Mouse (Mus musculus): ENCODE data around the gene Cnr2. TPM values are rescaled to one million over a fixed set of nuclear protein-coding genes. Genes with fewer than 3 reads are reported as not detected.
A peak's percentile ranks its signal among the peaks of the same experiment; 100 is the strongest.

Gene Cnr2
- polyA plus RNA-seq, 1 experiment, result 0.16 TPM

DNA sequence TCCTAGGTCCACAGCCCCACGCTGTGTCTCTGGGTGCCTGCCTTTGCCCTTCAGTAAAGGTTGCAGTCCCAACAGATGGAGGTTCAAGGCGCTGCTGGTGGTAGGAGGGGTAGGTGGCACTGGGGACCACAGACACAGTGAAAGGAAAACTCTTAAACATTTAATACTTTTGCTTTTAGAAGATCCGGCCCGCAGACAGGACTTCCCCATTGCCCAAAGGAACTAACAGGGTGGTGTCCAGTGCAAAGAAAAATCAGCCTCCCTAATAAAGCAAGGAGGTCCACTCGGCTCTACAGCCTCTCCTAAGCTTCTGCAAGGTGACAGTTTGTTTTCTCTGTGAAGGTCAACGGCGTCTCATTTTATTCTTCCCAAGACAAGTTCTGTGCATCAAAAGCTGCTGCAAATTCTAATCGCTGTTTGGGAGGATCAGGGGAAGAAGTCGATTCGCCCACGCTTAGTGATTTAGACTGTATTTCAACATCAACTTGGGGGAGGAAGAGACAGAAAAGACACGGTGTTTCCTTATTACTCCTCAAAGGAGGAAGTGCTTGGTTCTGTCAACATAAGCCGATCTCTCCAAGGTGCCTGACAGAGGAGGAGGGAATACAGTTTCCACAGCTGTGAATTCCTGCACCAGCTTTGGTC is 23.6 kb downstream of the Cnr2 start:
- Histone ChIP-seq H3K4me1 (ENCODE audit: control insufficient read depth, insufficient read depth, low read length) (no peaks in the 10 kb centered on the region), H3K27ac (ENCODE audit: insufficient read depth, low read length) (no peak overlapping the region), H3K9ac (ENCODE audit: low read depth, poor library complexity, severe bottlenecking) (no peak overlapping the region), H3K27me3 (ENCODE audit: control insufficient read depth, insufficient read depth, low read length, poor library complexity, severe bottlenecking) (no peaks in the 10 kb centered on the region), H3K4me3 (ENCODE audit: low read depth, low read length) (no peak overlapping the region), H3K9me3 (replicated peaks; ENCODE audit: control insufficient read depth, insufficient read depth, low read length, poor library complexity, severe bottlenecking) (no peaks in the 10 kb centered on the region), H3K36me3 (ENCODE audit: control insufficient read depth, insufficient read depth, low read length, poor library complexity, severe bottlenecking) (no peaks in the 10 kb centered on the region)
- no peak for TF ChIP-seq EP300 (IDR thresholded peaks at IDR 0.05; ENCODE audit: insufficient read depth, low read depth, low read length)

DNA sequence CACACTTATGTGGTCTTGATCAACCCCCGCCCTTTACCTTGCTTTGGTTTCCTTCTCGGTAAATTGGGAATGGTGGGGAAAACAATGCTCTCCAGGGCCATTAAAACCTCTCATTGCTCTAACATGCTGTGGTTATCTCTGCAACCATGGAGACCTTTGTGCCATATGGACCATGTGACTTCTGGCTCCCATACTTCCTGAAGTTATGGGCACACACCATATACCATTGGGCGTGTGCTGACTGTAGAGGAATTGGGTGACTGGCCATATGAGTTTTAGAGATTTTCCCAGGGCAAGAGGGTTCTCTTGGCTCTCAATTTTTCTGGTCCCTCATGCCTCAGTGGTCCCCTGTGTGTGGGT is 24.1 kb downstream of the Cnr2 start:
- Histone ChIP-seq H3K9me3 (replicated peaks; ENCODE audit: control insufficient read depth, insufficient read depth, low read length, poor library complexity, severe bottlenecking) (no peaks in the 10 kb centered on the region), H3K4me3 (ENCODE audit: low read depth, low read length) (no peak overlapping the region), H3K36me3 (ENCODE audit: control insufficient read depth, insufficient read depth, low read length, poor library complexity, severe bottlenecking) (no peaks in the 10 kb centered on the region), H3K9ac (ENCODE audit: low read depth, poor library complexity, severe bottlenecking) (no peak overlapping the region), H3K27ac (ENCODE audit: insufficient read depth, low read length) (no peak overlapping the region), H3K27me3 (ENCODE audit: control insufficient read depth, insufficient read depth, low read length, poor library complexity, severe bottlenecking) (no peaks in the 10 kb centered on the region), H3K4me1 (ENCODE audit: control insufficient read depth, insufficient read depth, low read length) (no peaks in the 10 kb centered on the region)
- no peak for TF ChIP-seq CTCF (IDR thresholded peaks at IDR 0.05; ENCODE audit: low read depth, low read length)
- TF ChIP-seq POLR2A (IDR thresholded peaks at IDR 0.05; ENCODE audit: insufficient read depth, low read length), result no peak
- no peak for TF ChIP-seq EP300 (IDR thresholded peaks at IDR 0.05; ENCODE audit: insufficient read depth, low read depth, low read length)

DNA sequence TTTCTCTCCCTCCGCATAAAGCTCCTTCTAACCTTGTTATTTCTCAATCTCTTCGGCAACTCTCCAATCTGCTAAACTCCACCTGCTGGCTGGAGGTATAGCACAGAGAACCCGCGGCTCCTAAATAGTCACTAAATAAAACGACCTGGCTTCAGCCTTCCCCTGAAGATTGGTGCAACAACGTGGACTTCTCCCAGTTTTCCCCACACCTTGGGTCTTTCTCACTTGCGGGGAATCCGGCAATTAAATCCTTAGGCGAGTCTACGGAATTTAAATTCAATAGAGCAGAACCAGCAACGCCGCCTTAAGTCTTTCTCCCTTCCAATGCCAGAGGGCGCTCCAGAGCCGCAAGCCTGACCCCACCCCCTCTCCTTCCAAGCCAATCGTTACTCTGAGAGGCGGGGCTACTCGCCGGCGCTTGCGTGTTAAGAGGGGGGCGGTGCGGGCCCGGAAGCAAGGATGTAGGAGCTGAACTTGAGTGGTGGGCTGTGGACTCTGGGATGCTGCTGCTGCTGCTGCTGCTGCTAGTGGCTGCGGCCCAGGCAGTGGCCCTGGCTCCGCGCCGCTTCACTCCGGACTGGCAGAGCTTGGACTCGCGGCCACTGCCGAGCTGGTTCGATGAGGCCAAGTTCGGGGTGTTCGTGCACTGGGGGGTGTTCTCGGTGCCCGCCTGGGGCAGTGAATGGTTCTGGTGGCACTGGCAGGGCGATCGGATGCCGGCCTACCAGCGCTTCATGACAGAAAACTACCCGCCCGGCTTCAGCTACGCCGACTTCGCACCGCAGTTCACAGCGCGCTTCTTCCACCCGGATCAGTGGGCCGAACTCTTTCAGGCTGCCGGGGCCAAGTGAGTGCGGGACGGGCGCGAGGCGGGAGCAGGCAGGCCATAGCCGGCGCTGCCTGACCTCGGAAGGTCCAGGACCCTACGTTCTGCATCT is 25.4 kb downstream of the Cnr2 start, which contains the start of gene Fuca1:
Gene Fuca1 (plus strand): TSS at position 432 of the 938 bp plus-strand sequence.
- peak within 1 kb of the TSS; percentile 62 for H3K9ac ChIP-seq (ENCODE audit: low read depth, poor library complexity, severe bottlenecking)
- H3K27me3 ChIP-seq (ENCODE audit: control insufficient read depth, insufficient read depth, low read length, poor library complexity, severe bottlenecking), result no peaks in the 10 kb centered on the region
- H3K36me3 ChIP-seq (ENCODE audit: control insufficient read depth, insufficient read depth, low read length, poor library complexity, severe bottlenecking), result no peaks in the 10 kb centered on the region
- H3K4me3 ChIP-seq (ENCODE audit: low read depth, low read length), result peak within 1 kb of the TSS; percentile 91
- no peak within 1 kb of the TSS for H3K27ac ChIP-seq (ENCODE audit: insufficient read depth, low read length)
- no peaks in the 10 kb centered on the region for H3K4me1 ChIP-seq (ENCODE audit: control insufficient read depth, insufficient read depth, low read length)
- TF ChIP-seq EP300 (IDR thresholded peaks at IDR 0.05; ENCODE audit: insufficient read depth, low read depth, low read length) (0 out of 2 replicates have a peak, but pooled peaks have one; percentile 4), CTCF (IDR thresholded peaks at IDR 0.05; ENCODE audit: low read depth, low read length) (peak; percentile 62), POLR2A (IDR thresholded peaks at IDR 0.05; ENCODE audit: insufficient read depth, low read length) (peak; percentile 71)
- no peaks in the 10 kb centered on the region for H3K9me3 ChIP-seq (replicated peaks; ENCODE audit: control insufficient read depth, insufficient read depth, low read length, poor library complexity, severe bottlenecking)

DNA sequence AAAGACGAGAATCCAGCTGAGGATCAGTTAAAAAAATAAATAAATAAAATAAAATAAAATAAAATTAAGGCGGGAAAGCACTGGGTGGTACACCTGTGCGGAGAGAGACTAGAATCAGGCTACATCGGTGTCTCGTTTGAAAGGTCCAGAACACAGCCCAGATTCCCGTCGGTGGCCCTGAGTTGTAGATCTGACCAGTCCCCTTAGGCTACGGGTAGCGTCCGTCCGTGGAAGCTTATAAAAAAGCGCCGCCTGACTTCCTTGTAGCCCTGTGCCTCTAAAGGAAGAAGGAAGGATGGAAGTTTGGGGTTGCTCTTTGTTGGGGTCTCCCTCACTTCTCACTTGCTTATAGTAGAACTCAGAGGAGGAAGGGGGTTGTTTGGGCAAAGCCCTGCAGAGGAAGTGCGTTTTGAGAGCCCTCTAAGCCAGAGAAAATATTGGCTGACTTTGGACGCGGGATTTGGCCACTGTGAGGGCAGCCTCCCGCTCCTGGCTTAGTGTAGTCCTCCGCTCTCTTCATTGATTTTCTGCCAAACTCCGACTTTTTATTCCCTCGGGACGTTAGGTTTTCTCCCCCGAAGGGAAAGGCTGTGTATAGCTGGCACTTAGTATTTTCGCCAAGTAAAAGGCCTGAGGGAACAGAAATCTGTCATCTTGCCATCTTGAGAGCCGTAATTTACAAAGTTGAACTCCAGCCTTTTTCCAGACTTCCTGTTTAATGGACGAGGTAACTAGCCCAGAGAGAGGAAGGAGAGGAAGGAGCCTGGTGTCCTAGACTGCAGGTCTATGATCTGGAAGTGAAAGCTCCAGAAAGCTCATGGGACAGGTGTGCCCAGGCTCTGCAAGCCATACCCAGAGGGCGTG is 26.3 kb downstream of the Cnr2 start:
- peak overlapping the region; percentile 80 for H3K4me3 ChIP-seq (ENCODE audit: low read depth, low read length)
- no peaks in the 10 kb centered on the region for H3K27me3 ChIP-seq (ENCODE audit: control insufficient read depth, insufficient read depth, low read length, poor library complexity, severe bottlenecking)
- TF ChIP-seq EP300 (IDR thresholded peaks at IDR 0.05; ENCODE audit: insufficient read depth, low read depth, low read length), result no peak
- TF ChIP-seq CTCF (IDR thresholded peaks at IDR 0.05; ENCODE audit: low read depth, low read length), result no peak
- H3K9ac ChIP-seq (ENCODE audit: low read depth, poor library complexity, severe bottlenecking), result peak overlapping the region; percentile 62
- H3K36me3 ChIP-seq (ENCODE audit: control insufficient read depth, insufficient read depth, low read length, poor library complexity, severe bottlenecking), result no peaks in the 10 kb centered on the region
- H3K27ac ChIP-seq (ENCODE audit: insufficient read depth, low read length), result no peak overlapping the region
- H3K4me1 ChIP-seq (ENCODE audit: control insufficient read depth, insufficient read depth, low read length), result no peaks in the 10 kb centered on the region
- H3K9me3 ChIP-seq (replicated peaks; ENCODE audit: control insufficient read depth, insufficient read depth, low read length, poor library complexity, severe bottlenecking), result no peaks in the 10 kb centered on the region

DNA sequence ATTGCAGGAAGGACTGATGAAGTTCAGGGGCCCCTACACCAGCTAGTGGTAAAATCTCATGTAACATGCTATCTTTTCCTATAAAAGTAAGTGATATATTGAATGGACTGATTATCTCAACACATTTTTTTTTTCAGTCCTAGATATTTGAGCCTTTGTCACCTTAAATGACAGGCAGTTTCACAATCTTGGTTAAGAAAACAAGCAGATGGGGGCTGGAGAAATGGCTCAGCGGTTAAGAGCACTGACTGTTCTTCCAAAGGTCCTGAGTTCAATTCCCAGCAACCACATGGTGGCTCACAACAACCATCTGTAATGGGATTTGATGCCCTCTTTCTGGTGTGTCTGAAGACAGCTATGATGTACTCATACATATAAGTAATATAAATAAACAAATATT is 27.0 kb downstream of the Cnr2 start:
- H3K9me3 ChIP-seq (replicated peaks; ENCODE audit: control insufficient read depth, insufficient read depth, low read length, poor library complexity, severe bottlenecking), result no peaks in the 10 kb centered on the region
- TF ChIP-seq EP300 (IDR thresholded peaks at IDR 0.05; ENCODE audit: insufficient read depth, low read depth, low read length) (no peak), POLR2A (IDR thresholded peaks at IDR 0.05; ENCODE audit: insufficient read depth, low read length) (no peak), CTCF (IDR thresholded peaks at IDR 0.05; ENCODE audit: low read depth, low read length) (no peak)
- H3K27me3 ChIP-seq (ENCODE audit: control insufficient read depth, insufficient read depth, low read length, poor library complexity, severe bottlenecking), result no peaks in the 10 kb centered on the region
- H3K9ac ChIP-seq (ENCODE audit: low read depth, poor library complexity, severe bottlenecking), result no peak overlapping the region
- H3K36me3 ChIP-seq (ENCODE audit: control insufficient read depth, insufficient read depth, low read length, poor library complexity, severe bottlenecking), result no peaks in the 10 kb centered on the region
- H3K4me1 ChIP-seq (ENCODE audit: control insufficient read depth, insufficient read depth, low read length), result no peaks in the 10 kb centered on the region
- no peak overlapping the region for H3K4me3 ChIP-seq (ENCODE audit: low read depth, low read length)
- no peak overlapping the region for H3K27ac ChIP-seq (ENCODE audit: insufficient read depth, low read length)
